Comparison of ENCODE assay signal across 9 mouse cellular contexts in the genomic region with DNA sequence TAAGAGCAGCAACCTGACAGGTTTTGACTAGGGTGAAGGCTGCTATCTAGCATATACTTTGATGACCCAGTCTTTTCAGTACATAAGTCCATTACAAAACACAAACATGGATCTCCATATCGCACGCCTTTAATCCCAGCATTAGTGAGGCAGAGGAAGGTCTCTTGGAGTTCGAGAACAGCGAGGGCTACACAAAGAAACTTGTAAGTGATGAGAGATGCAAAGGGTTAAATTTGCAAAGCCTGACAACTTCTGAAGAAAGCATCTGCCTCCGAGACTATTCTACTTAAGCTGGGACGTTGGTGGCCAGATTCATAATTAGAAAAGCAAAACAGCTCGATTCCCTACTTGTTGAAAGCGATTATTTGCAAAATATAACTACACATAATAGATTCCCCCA. TPM values are rescaled to one million over a fixed set of nuclear protein-coding genes. Genes with fewer than 3 reads are reported as not detected.
DNase-seq lines count a peak whose midpoint lies in the region; ATAC-seq and TF ChIP-seq lines count a peak whose summit lies in the region.
"Had no signal": no experiment of that assay in that cellular context is flagged by ENCODE, and none has a peak within 500 bp of the region (broad histone marks: within the 10 kb centered on the region; RNA-seq: fewer than 3 reads in every experiment).

No protein-coding gene starts in this region.

- 0 out of 2 replicates have a peak, but pooled peaks cover 6% of the 10 kb centered on the region for H3K4me1 ChIP-seq in kidney, embryonic 14.5 days (ENCODE audit: control insufficient read depth, insufficient read depth, low read length)
- no peaks in the 10 kb centered on the region; the same call in 1 of the 2 replicates for H3K4me1 ChIP-seq in cortical plate, adult 2 months (ENCODE audit: control insufficient read depth, insufficient read depth, low read length)
- H3K4me1 ChIP-seq in midbrain, embryonic 16.5 days (ENCODE audit: control insufficient read depth, insufficient read depth, low read length): peaks cover 14% of the 10 kb centered on the region

- WGBS in kidney, embryonic 14.5 days: 8% methylated on average over 8 of the region's 8 CpGs
- 7% methylated on average over 8 of the region's 8 CpGs for WGBS in midbrain, embryonic 16.5 days

- peak overlapping the region; percentile 84 for H3K27ac ChIP-seq in kidney, embryonic 14.5 days (ENCODE audit: low read depth, low read length)
- no peak overlapping the region for H3K27ac ChIP-seq in cortical plate, adult 2 months (ENCODE audit: insufficient read depth, low read length)
- H3K27ac ChIP-seq in midbrain, embryonic 16.5 days (ENCODE audit: low read length): peak overlapping the region; percentile 36

- H3K9ac ChIP-seq in kidney, embryonic 14.5 days (ENCODE audit: low read depth, low read length): peak overlapping the region; percentile 45; the same call in 1 of the 2 replicates
- H3K9ac ChIP-seq in midbrain, embryonic 16.5 days (ENCODE audit: low read depth, low read length): peak overlapping the region; percentile 11; the same call in 1 of the 2 replicates

- no peaks in the 10 kb centered on the region for H3K27me3 ChIP-seq in kidney, embryonic 14.5 days (ENCODE audit: control insufficient read depth, insufficient read depth, low read length)
- no peaks in the 10 kb centered on the region for H3K27me3 ChIP-seq in midbrain, embryonic 16.5 days (ENCODE audit: control insufficient read depth, insufficient read depth, low read depth, low read length)
- H3K27me3 ChIP-seq: Patski had no signal

- DNase-seq in kidney, postnatal 10 days: no peak
- no peak for DNase-seq in B cell, adult 2 months
- DNase-seq in ovary, postnatal 14 days (ENCODE audit: low spot score): no peak
- no peak for DNase-seq in layer of hippocampus, adult 18-20 months (ENCODE audit: low spot score in 2 of 2)

- peak overlapping the region; percentile 82 for H3K4me3 ChIP-seq in kidney, embryonic 14.5 days (ENCODE audit: low read length)
- peak overlapping the region; percentile 11; the same call in 1 of the 2 replicates for H3K4me3 ChIP-seq in cortical plate, adult 2 months (ENCODE audit: insufficient read depth, low read length)
- peak overlapping the region; percentile 79 for H3K4me3 ChIP-seq in midbrain, embryonic 16.5 days (ENCODE audit: low read depth, low read length)

- H3K9me3 ChIP-seq in kidney, embryonic 14.5 days (ENCODE audit: control insufficient read depth, low read length): no peaks in the 10 kb centered on the region
- H3K9me3 ChIP-seq in midbrain, embryonic 16.5 days (replicated peaks; ENCODE audit: control insufficient read depth, low read length, poor library complexity, severe bottlenecking): no peaks in the 10 kb centered on the region

- peak overlapping the region; percentile 49 for H3K4me2 ChIP-seq in kidney, embryonic 14.5 days (replicated peaks; ENCODE audit: low read depth, low read length)
- H3K4me2 ChIP-seq in midbrain, embryonic 16.5 days (ENCODE audit: low read length): peak overlapping the region; percentile 56

- 0 out of 2 replicates have a peak, but pooled peaks have one; percentile 8 for ATAC-seq in kidney, embryonic 14.5 days (ENCODE audit: low FRiP score, low TSS enrichment)
- peak; percentile 19 for ATAC-seq in inflammation-experienced regulatory T-cells, adult 6 months
- ATAC-seq in midbrain, embryonic 16.5 days: peak; percentile 50

- TF ChIP-seq POLR2A in cortical plate, adult 2 months (IDR thresholded peaks at IDR 0.05; ENCODE audit: extremely low read depth, insufficient read depth, low read length): no peak

- peaks cover 35% of the 10 kb centered on the region for H3K36me3 ChIP-seq in kidney, embryonic 14.5 days (ENCODE audit: control insufficient read depth, insufficient read depth, low read length)
- peaks cover 13% of the 10 kb centered on the region for H3K36me3 ChIP-seq in midbrain, embryonic 16.5 days (ENCODE audit: control insufficient read depth, insufficient read depth, low read length)

- TF ChIP-seq CTCF in cortical plate, adult 2 months (IDR thresholded peaks at IDR 0.05; ENCODE audit: extremely low read depth, insufficient read depth, low read length): no peak

RNA-seq across cellular contexts. Expression of a gene that starts 0.4 kb away (rescaled TPM):
- 111 and 144 TPM in 2 replicates for polyA plus RNA-seq in kidney, embryonic 14.5 days (2014; fragmentation: Nextera tagmentation; extraction: Ambion mirVana)
- polyA plus RNA-seq in cortical plate, adult 2 months (2012; rRNA removed): 69.7 and 78.6 TPM in 2 replicates
- 10 to 100 TPM; 39.9 to 61.7 (median 46.2) TPM for polyA plus RNA-seq in inflammation-experienced regulatory T-cells, adult 6 months (2017; shearing (Covaris generic))
- polyA plus RNA-seq in midbrain, embryonic 16.5 days (2015; fragmentation: Nextera tagmentation; extraction: Ambion mirVana): 141 and 155 TPM in 2 replicates
- total RNA-seq in layer of hippocampus, adult 18-20 months (2021): 10 to 100 TPM; 54.1 to 54.6 TPM

RNA-seq across cellular contexts. Expression of a gene that starts 10.4 kb away (rescaled TPM):
- 14.0 and 14.7 TPM in 2 replicates for polyA plus RNA-seq in kidney, embryonic 14.5 days (2014; fragmentation: Nextera tagmentation; extraction: Ambion mirVana)
- polyA plus RNA-seq in cortical plate, adult 2 months (2012; rRNA removed): 17.3 and 19.4 TPM in 2 replicates
- 10 to 100 TPM in 2 of 3 experiments, 1 to 10 TPM in 1; 5.6 to 23.2 (median 17.7) TPM for polyA plus RNA-seq in inflammation-experienced regulatory T-cells, adult 6 months (2017; shearing (Covaris generic))
- polyA plus RNA-seq in midbrain, embryonic 16.5 days (2015; fragmentation: Nextera tagmentation; extraction: Ambion mirVana): 18.0 and 18.3 TPM in 2 replicates
- 10 to 100 TPM; 15.7 to 17.7 TPM for total RNA-seq in layer of hippocampus, adult 18-20 months (2021)

RNA-seq across cellular contexts. Expression of a gene that starts 28.6 kb away (rescaled TPM):
- polyA plus RNA-seq in kidney, embryonic 14.5 days (2014; fragmentation: Nextera tagmentation; extraction: Ambion mirVana): 0.43 and 0.45 TPM in 2 replicates
- polyA plus RNA-seq in cortical plate, adult 2 months (2012; rRNA removed): 1.0 and 1.3 TPM in 2 replicates
- 10 to 100 TPM; 10.4 to 19.3 (median 12.1) TPM for polyA plus RNA-seq in inflammation-experienced regulatory T-cells, adult 6 months (2017; shearing (Covaris generic))
- 0.45 and 0.60 TPM in 2 replicates for polyA plus RNA-seq in midbrain, embryonic 16.5 days (2015; fragmentation: Nextera tagmentation; extraction: Ambion mirVana)
- under 1 TPM; 0.56 to 0.87 TPM for total RNA-seq in layer of hippocampus, adult 18-20 months (2021)
- polyA plus RNA-seq: Patski had no signal

RNA-seq across cellular contexts. Expression of a gene that starts 30.2 kb away (rescaled TPM):
- polyA plus RNA-seq in kidney, embryonic 14.5 days (2014; fragmentation: Nextera tagmentation; extraction: Ambion mirVana): 12.5 and 15.0 TPM in 2 replicates
- polyA plus RNA-seq in cortical plate, adult 2 months (2012; rRNA removed): 46.9 and 51.6 TPM in 2 replicates
- 1 to 10 TPM; 4.0 to 7.5 (median 4.0) TPM for polyA plus RNA-seq in inflammation-experienced regulatory T-cells, adult 6 months (2017; shearing (Covaris generic))
- 11.2 and 14.2 TPM in 2 replicates for polyA plus RNA-seq in midbrain, embryonic 16.5 days (2015; fragmentation: Nextera tagmentation; extraction: Ambion mirVana)
- total RNA-seq in layer of hippocampus, adult 18-20 months (2021): 10 to 100 TPM; 43.1 to 44.9 TPM

RNA-seq across cellular contexts. Expression of a gene that starts 42.6 kb away (rescaled TPM):
- polyA plus RNA-seq in kidney, embryonic 14.5 days (2014; fragmentation: Nextera tagmentation; extraction: Ambion mirVana): 1.0 and 1.2 TPM in 2 replicates
- polyA plus RNA-seq in cortical plate, adult 2 months (2012; rRNA removed): 157 and 164 TPM in 2 replicates
- under 1 TPM in 2 of 3 experiments, not detected in 1; 0.46 to 0.48 TPM for polyA plus RNA-seq in inflammation-experienced regulatory T-cells, adult 6 months (2017; shearing (Covaris generic))
- polyA plus RNA-seq in midbrain, embryonic 16.5 days (2015; fragmentation: Nextera tagmentation; extraction: Ambion mirVana): 69.1 and 87.1 TPM in 2 replicates
- 100 to 1,000 TPM; 168 to 191 TPM for total RNA-seq in layer of hippocampus, adult 18-20 months (2021)

Comparison
In these comparisons a context has a peak if more than half of its experiments do, and no peak if none do; other contexts are left out.
1. H3K4me3 ChIP-seq: peak in every context shown above with its lines; median percentile 82 in kidney, embryonic 14.5 days; 79 in midbrain, embryonic 16.5 days; 11 in cortical plate, adult 2 months.